Mouse (Mus musculus): ENCODE measurements at regions not wholly inside any gene's neighbourhood (a gene's known extent, or its start where the extent isn't known, plus 50 kb on each side); places are given as distances from the start of the nearest gene placed in this dataset.

- no peak for TF ChIP-seq POLR2A (IDR thresholded peaks at IDR 0.05; ENCODE audit: insufficient read length, low read depth)
- no peak for TF ChIP-seq REST (IDR thresholded peaks at IDR 0.05; ENCODE audit: insufficient read depth, insufficient read length)
- no peak for TF ChIP-seq E2F4 (IDR thresholded peaks at IDR 0.05; ENCODE audit: insufficient read depth)
- no peak for TF ChIP-seq MAX (IDR thresholded peaks at IDR 0.05; ENCODE audit: low read depth)
- TF ChIP-seq TCF12 (IDR thresholded peaks at IDR 0.05; ENCODE audit: insufficient read depth, poor library complexity, severe bottlenecking), result no peak
- TF ChIP-seq TCF3 (IDR thresholded peaks at IDR 0.05; ENCODE audit: insufficient read length, low read depth), result no peak
- TF ChIP-seq POLR2AphosphoS2 (IDR thresholded peaks at IDR 0.05; ENCODE audit: insufficient read length, low read depth), result no peak
- no peak for TF ChIP-seq CEBPB (IDR thresholded peaks at IDR 0.05; ENCODE audit: insufficient read depth, poor library complexity, severe bottlenecking)
- TF ChIP-seq USF1 (IDR thresholded peaks at IDR 0.05; ENCODE audit: low read depth), result no peak
- no peak for TF ChIP-seq MYOD1 (IDR thresholded peaks at IDR 0.05; ENCODE audit: control insufficient read depth in 1 of 3, insufficient read length in 2 of 3, low read depth in 2 of 3)
- no peak for TF ChIP-seq MYOG (IDR thresholded peaks at IDR 0.05; ENCODE audit: control insufficient read depth in 1 of 3, insufficient read depth in 1 of 3, insufficient read length in 2 of 3, low read depth in 2 of 3)
- no peak for TF ChIP-seq SRF (IDR thresholded peaks at IDR 0.05; ENCODE audit: control insufficient read depth, insufficient read length, low read depth)
Observed at GRCm38 (mm10) chr2:21917804-21918690, 309.3 kb upstream of the Myo3a start.

All from myocyte (in vitro differentiated cells).